Mouse (Mus musculus) spleen, adult 12 weeks (tissue): ENCODE measurements around the gene Pitx1.

Experiments used
- DNase-seq: peaks from one replicate; pipeline ENCODE4 v3.0.0; 2022; ENCODE audit warnings: low spot score

Pitx1 gene

DNA sequence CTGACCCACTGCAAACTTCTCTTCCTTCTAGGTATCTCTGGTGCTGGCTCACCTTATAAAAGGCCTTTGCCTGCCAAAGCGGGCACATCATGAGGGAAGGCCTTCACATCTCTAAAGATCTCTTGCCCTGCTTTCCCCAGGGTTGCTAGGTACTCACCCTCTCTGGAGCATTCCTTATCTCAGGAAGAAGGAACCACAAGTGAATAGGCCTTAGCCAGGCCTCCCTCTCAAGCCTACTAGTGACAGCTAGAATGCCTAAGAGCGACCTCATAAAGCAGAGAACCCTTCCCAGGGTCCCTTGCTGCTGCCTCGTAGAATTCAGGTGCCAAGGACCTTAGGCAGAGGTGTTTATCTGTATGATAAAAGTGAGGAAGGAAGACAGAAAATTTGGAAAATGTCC is 51.7 kb downstream of the Pitx1 start, which contains the start of gene Catsper3:
Gene Catsper3 (plus strand): TSS at position 301 of the 400 bp plus-strand sequence.
- DNase-seq, result no peak

DNA sequence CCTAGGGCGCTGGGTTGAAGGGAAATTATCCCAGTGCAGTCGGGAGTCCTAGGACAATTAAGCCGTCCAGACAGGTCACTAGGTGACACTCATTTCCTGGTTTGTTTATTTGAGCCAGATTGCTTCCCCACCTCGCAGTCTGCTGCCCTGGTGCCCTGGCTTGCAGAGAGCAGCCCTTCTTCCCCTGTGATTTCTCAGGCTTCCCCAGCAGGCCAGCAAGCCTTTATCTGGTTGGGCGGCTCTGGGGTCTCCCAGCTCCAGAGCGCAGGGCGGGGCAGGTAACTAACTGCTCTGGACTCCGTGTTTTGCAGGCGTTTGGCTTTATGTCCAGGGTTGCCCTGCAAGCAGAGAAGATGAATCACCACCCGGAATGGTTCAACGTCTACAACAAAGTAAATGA is 60.9 kb downstream of the Pitx1 start:
- DNase-seq, result no peak
